Mouse (Mus musculus) liver, adult 2 months (tissue): Measurements from ENCODE around the gene Twnk. TPM values are rescaled to one million over a fixed set of nuclear protein-coding genes. Genes with fewer than 3 reads are reported as not detected.
A peak's percentile ranks its signal among the peaks of the same experiment; 100 is the strongest.

Source experiments
- DNase-seq: peaks from one replicate; pipeline ENCODE4 v3.0.0-alpha.2; 2011; ENCODE audit warnings: low read depth, low spot score; ENCODE audit errors: extremely low read depth
- H3K27ac ChIP-seq: fragments of 200-500 bp; replicated peaks from 2 replicates; pipeline ENCODE4 v1.5.1; 2012; ENCODE audit warnings: low read depth, mild to moderate bottlenecking, control low read depth, inconsistent platforms, low read length; ENCODE audit not compliant: insufficient read depth
- H3K27me3 ChIP-seq: fragments of 200-500 bp; 2 replicates; pipeline ENCODE4 v1.6.1; 2012; ENCODE audit warnings: mild to moderate bottlenecking, moderate library complexity, low read length, inconsistent platforms; ENCODE audit not compliant: control insufficient read depth, insufficient read depth
- H3K36me3 ChIP-seq: fragments of 200-500 bp; 2 replicates; pipeline ENCODE4 v1.6.1; 2012; ENCODE audit warnings: low read length, inconsistent platforms; ENCODE audit not compliant: control insufficient read depth, insufficient read depth
- H3K4me1 ChIP-seq: fragments of 200-500 bp; 2 replicates; pipeline ENCODE4 v1.6.1; 2011; ENCODE audit warnings: low read length; ENCODE audit not compliant: control insufficient read depth, insufficient read depth
- H3K4me3 ChIP-seq: fragments of 200-500 bp; 2 replicates; pipeline ENCODE4 v1.5.1; 2011; ENCODE audit warnings: low read depth, mild to moderate bottlenecking, control low read depth, low read length, moderate library complexity; ENCODE audit not compliant: insufficient read depth
- H3K79me2 ChIP-seq: fragments of 200-500 bp; 2 replicates; pipeline ENCODE4 v1.6.1; 2012; ENCODE audit warnings: inconsistent platforms, mild to moderate bottlenecking, low read length, moderate library complexity; ENCODE audit not compliant: control insufficient read depth, insufficient read depth
- H3K9ac ChIP-seq: fragments of 200-500 bp; 2 replicates; pipeline ENCODE4 v1.6.1; 2012; ENCODE audit warnings: low read depth, mild to moderate bottlenecking, control low read depth, inconsistent platforms, low read length
- CTCF ChIP-seq: fragments of 200-500 bp; IDR thresholded peaks from 2 replicates; pipeline ENCODE4 v1.5.1; 2011; ENCODE audit warnings: low read depth, low read length, control low read depth
- POLR2A ChIP-seq: fragments of 200-500 bp; IDR thresholded peaks from 2 replicates; pipeline ENCODE4 v1.6.1; 2011; ENCODE audit warnings: low read length, control low read depth; ENCODE audit not compliant: insufficient read depth; ENCODE audit errors: extremely low read depth
- WGBS: fragments of 180-500 bp; shearing (Covaris S2); methylation state at CpG from one replicate; pipeline ENCODE4 v1.1.7; 2018; 5-methylcytosine and 5-hydroxymethylcytosine counted together
- polyA plus RNA-seq: library from polyadenylated mRNA; depleted of rRNA; stranded (reverse); fragments of >200 nt; gene quantifications from 2 replicates; pipeline ENCODE4 v1.2.3, GENCODE M21; 2012
- total RNA-seq: library from RNA; depleted of rRNA; stranded (reverse); fragments of >200 nt; gene quantifications from 2 replicates; pipeline ENCODE4 v1.2.3, GENCODE M21; 2014

Gene Twnk
- total and polyA plus RNA-seq, 2 experiments = 7.8 to 11.9 TPM

- DNase-seq = peak; percentile 65
- Histone ChIP-seq H3K79me2 (peaks cover 3% of the 10 kb centered on the region; the same call in 1 of the 2 replicates), H3K27ac (peak overlapping the region; percentile 99), H3K27me3 (no peaks in the 10 kb centered on the region), H3K9ac (0 out of 2 replicates have a peak overlapping the region, but pooled peaks have one; percentile 20), H3K4me3 (no peak overlapping the region), H3K4me1 (peaks cover 23% of the 10 kb centered on the region), H3K36me3 (peaks cover 24% of the 10 kb centered on the region)
- TF ChIP-seq CTCF (no peak), POLR2A (no peak)
- 33% methylated on average over 7 of the region's 7 CpGs for WGBS
These were observed 13.2 kb upstream of the Twnk start for GRCm38 (mm10) chr19:44992246-44992645.

DNA sequence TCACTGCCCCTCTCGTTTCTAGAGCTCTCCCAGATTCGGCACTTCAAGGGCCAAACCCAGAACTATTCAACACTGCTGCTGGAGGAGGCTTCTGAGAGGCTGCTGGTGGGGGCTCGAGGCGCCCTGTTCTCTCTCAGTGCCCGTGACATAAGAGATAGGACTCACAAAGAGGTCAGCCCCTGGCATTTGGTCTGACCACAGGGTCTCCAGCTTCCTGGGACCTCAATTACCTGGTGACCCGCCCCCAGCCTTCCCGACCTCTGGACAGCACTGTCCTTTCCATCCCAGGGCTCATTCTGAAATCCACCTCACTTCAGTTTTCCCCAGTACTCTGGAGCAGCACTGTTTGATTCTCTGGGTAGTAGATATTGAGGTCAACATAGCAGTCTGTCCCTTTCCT lies 12.8 kb upstream of the Twnk start:
- H3K36me3 ChIP-seq = peaks cover 26% of the 10 kb centered on the region
- no peak overlapping the region for H3K4me3 ChIP-seq
- TF ChIP-seq POLR2A (no peak), CTCF (no peak)
- H3K9ac ChIP-seq = no peak overlapping the region
- no peak for DNase-seq
- peaks cover 3% of the 10 kb centered on the region; the same call in 1 of the 2 replicates for H3K79me2 ChIP-seq
- 56% methylated on average over 7 of the region's 7 CpGs for WGBS
- H3K27me3 ChIP-seq = no peaks in the 10 kb centered on the region
- H3K4me1 ChIP-seq = peaks cover 22% of the 10 kb centered on the region
- peak overlapping the region; percentile 99 for H3K27ac ChIP-seq

- WGBS = 85% methylated on average over 11 of the region's 11 CpGs
- Histone ChIP-seq H3K9ac (no peak overlapping the region), H3K27ac (no peak overlapping the region), H3K79me2 (no peaks in the 10 kb centered on the region), H3K4me1 (peaks cover 4% of the 10 kb centered on the region), H3K27me3 (no peaks in the 10 kb centered on the region), H3K36me3 (peaks cover 45% of the 10 kb centered on the region), H3K4me3 (no peak overlapping the region)
- no peak for TF ChIP-seq CTCF
- TF ChIP-seq POLR2A = no peak
- no peak for DNase-seq
These were observed 7.7 kb upstream of the Twnk start for GRCm38 (mm10) chr19:44997786-44998185.

GRCm38 (mm10) chr19:44999647-45000046 lies 5.8 kb upstream of the Twnk start:
- DNase-seq = no peak
- TF ChIP-seq POLR2A = no peak
- no peak for TF ChIP-seq CTCF
- WGBS = 83% methylated on average over 8 of the region's 8 CpGs
- H3K4me1 ChIP-seq = peaks cover 2% of the 10 kb centered on the region
- H3K4me3 ChIP-seq = no peak overlapping the region
- H3K27ac ChIP-seq = no peak overlapping the region
- H3K9ac ChIP-seq = no peak overlapping the region
- H3K36me3 ChIP-seq = peaks cover 36% of the 10 kb centered on the region
- no peaks in the 10 kb centered on the region for H3K79me2 ChIP-seq
- no peaks in the 10 kb centered on the region for H3K27me3 ChIP-seq

DNA sequence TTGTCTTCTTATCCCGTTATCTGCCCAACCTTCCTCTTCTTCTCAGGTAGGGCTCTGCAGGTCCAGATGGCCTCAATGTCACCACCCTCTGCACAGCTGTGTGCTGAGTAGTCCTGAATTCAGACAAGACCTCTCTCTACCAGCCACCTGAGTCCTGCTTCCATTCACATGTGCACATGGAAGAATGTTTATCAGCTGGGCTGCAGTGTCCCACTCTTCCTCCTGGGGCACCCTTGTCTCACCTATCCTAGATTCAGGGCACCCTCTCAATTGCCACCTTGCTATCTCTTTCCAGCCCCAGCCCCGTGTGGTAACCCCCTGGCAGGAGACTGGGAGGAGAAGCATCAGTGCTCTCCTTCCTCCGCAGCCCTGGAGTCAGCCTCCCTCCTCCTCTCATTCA lies 3.2 kb upstream of the Twnk start:
- Histone ChIP-seq H3K27ac (no peak overlapping the region), H3K79me2 (no peaks in the 10 kb centered on the region), H3K4me1 (peaks cover 10% of the 10 kb centered on the region), H3K4me3 (no peak overlapping the region), H3K27me3 (no peaks in the 10 kb centered on the region), H3K9ac (no peak overlapping the region), H3K36me3 (peaks cover 24% of the 10 kb centered on the region)
- TF ChIP-seq POLR2A (no peak), CTCF (no peak; the same call in 1 of the 2 replicates)
- WGBS = 62% methylated on average over 3 of the region's 3 CpGs
- no peak for DNase-seq

DNA sequence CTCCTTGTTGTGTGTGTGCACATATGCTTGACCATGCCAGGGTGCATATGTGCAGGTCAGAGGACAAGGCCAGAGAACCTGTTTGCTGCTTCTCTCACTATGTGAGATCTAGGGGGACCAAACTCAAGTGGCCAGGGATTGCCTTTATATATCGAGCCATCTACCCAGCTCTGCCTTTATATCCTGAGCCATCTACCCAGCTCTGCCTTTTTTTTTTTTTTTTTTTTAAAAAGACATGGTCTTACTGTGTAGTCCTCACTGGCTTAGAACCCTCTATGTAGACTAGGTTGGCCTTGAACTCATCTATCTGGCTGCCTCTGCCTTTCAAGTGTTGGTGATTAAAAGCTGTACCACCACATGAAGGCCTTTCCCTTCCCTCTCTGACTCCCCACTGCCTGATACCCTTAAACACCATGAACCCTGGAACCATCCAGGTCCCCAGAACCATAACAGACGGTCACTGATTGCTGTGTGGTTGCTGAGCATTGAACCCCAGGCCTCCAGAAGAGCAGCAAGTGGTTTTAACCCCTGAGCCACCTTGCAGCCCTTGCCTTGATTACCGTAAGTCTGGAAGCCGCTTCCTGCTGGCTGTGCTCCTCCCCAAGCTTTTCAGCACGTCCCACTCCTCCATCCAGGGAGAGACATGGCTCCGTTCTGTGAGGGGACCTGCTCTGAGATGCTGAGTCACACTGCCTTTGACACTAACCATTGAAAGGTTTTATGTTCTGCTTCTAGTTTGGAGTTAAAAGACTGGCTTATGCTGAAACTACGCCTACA lies 1.5 kb upstream of the Twnk start:
- peaks cover 15% of the 10 kb centered on the region for H3K4me1 ChIP-seq
- H3K27me3 ChIP-seq = no peaks in the 10 kb centered on the region
- no peak for TF ChIP-seq CTCF
- no peak overlapping the region for H3K9ac ChIP-seq
- peaks cover 16% of the 10 kb centered on the region; the same call in 1 of the 2 replicates for H3K36me3 ChIP-seq
- H3K79me2 ChIP-seq = no peaks in the 10 kb centered on the region
- WGBS = 80% methylated on average over 7 of the region's 7 CpGs
- H3K4me3 ChIP-seq = no peak overlapping the region
- DNase-seq = peak; percentile 24
- H3K27ac ChIP-seq = no peak overlapping the region
